Mouse (Mus musculus) common myeloid progenitor, adult 5-6 weeks (primary cell): ENCODE data around the gene Trp63. TPM values are rescaled to one million over a fixed set of nuclear protein-coding genes. Genes with fewer than 3 reads are reported as not detected.
"Not testable (repeated sequence)": the region's sequence is repeated elsewhere in the genome, so short reads cannot be mapped to it uniquely, and the experiment has no call there.

Experiments
- ATAC-seq: replicated peaks from 2 replicates; pipeline ENCODE4 v1.8.0; 2016; ENCODE audit warnings: low read depth, mild to moderate bottlenecking, moderate TSS enrichment, inconsistent platforms; ENCODE audit not compliant: poor library complexity, severe bottlenecking
- total RNA-seq: library from RNA; stranded (forward); fragments of 200-1000, 187-1606 nt; gene quantifications from 2 replicates; pipeline ENCODE4 v1.2.3, GENCODE M21; 2017

Trp63 gene
- total RNA-seq, result not detected in 2 replicates

GRCm38 (mm10) chr16:25683531-25684248, at the start of gene Trp63:
Trp63 (plus strand) TSS chr16:25683763.
- no peak for ATAC-seq

GRCm38 (mm10) chr16:25644716-25645115, 38.8 kb upstream of the Trp63 start:
- not testable (repeated sequence) for ATAC-seq

GRCm38 (mm10) chr16:25660510-25661235, 22.9 kb upstream of the Trp63 start:
- no peak for ATAC-seq

- ATAC-seq, result no peak
Measured at GRCm38 (mm10) chr16:25663116-25663515, 20.4 kb upstream of the Trp63 start.

GRCm38 (mm10) chr16:25673861-25674440, 9.6 kb upstream of the Trp63 start:
- no peak for ATAC-seq

- ATAC-seq, result no peak
Measured at GRCm38 (mm10) chr16:25680369-25680768, 3.2 kb upstream of the Trp63 start.

- no peak for ATAC-seq
Measured at GRCm38 (mm10) chr16:25682533-25682932, 1.0 kb upstream of the Trp63 start.

GRCm38 (mm10) chr16:25684572-25684971, 1.0 kb downstream of the Trp63 start:
- no peak for ATAC-seq

- no peak for ATAC-seq
Measured at GRCm38 (mm10) chr16:25690612-25691011, 7.0 kb downstream of the Trp63 start.

GRCm38 (mm10) chr16:25701252-25701651, 17.7 kb downstream of the Trp63 start:
- ATAC-seq, result no peak

- no peak for ATAC-seq
Measured at GRCm38 (mm10) chr16:25706260-25706659, 22.7 kb downstream of the Trp63 start.

GRCm38 (mm10) chr16:25715790-25716189, 32.2 kb downstream of the Trp63 start:
- ATAC-seq, result no peak

GRCm38 (mm10) chr16:25723131-25723530, 39.6 kb downstream of the Trp63 start:
- ATAC-seq, result no peak

- peak; percentile 56; the same call in 1 of the 2 replicates for ATAC-seq
Measured at GRCm38 (mm10) chr16:25727001-25727400, 43.4 kb downstream of the Trp63 start.

GRCm38 (mm10) chr16:25727957-25728506, 44.5 kb downstream of the Trp63 start:
- ATAC-seq, result no peak

GRCm38 (mm10) chr16:25736912-25737311, 53.3 kb downstream of the Trp63 start:
- no peak for ATAC-seq

GRCm38 (mm10) chr16:25737623-25738050, 54.1 kb downstream of the Trp63 start:
- no peak for ATAC-seq

GRCm38 (mm10) chr16:25746807-25747206, 63.2 kb downstream of the Trp63 start:
- ATAC-seq, result no peak

- no peak for ATAC-seq
Measured at GRCm38 (mm10) chr16:25751866-25752265, 68.3 kb downstream of the Trp63 start.

- ATAC-seq, result no peak
Measured at GRCm38 (mm10) chr16:25758108-25758507, 74.5 kb downstream of the Trp63 start.

- no peak for ATAC-seq
Measured at GRCm38 (mm10) chr16:25765549-25765948, 82.0 kb downstream of the Trp63 start.
